Mouse (Mus musculus) ES-E14 (cell line): ENCODE data around the gene Gal3st3. TPM values are rescaled to one million over a fixed set of nuclear protein-coding genes. Genes with fewer than 3 reads are reported as not detected.
A peak's percentile ranks its signal among the peaks of the same experiment; 100 is the strongest.

Experiments
- DNase-seq: peaks from one replicate; pipeline ENCODE4 v3.0.0-alpha.2; 2013; ENCODE audit warnings: low read depth, low spot score
- H3K27ac ChIP-seq: 2 replicates; pipeline ENCODE4 v1.5.1; 2012; ENCODE audit warnings: low read depth, mild to moderate bottlenecking, low read length, moderate library complexity, mixed read lengths; ENCODE audit not compliant: poor library complexity, insufficient read depth, severe bottlenecking
- H3K36me3 ChIP-seq: 2 replicates; pipeline ENCODE4 v1.6.1; 2012; ENCODE audit warnings: mild to moderate bottlenecking, low read length, moderate library complexity, mixed read lengths; ENCODE audit not compliant: control insufficient read depth, poor library complexity, insufficient read depth, severe bottlenecking
- H3K4me1 ChIP-seq, 2 experiments: fragments of 150-350 bp in 1 of 2; sonication (generic) in 1 of 2; 2 replicates each; pipeline ENCODE4 v1.6.1; 2012; ENCODE audit warnings: low read length in 2 of 2, mild to moderate bottlenecking in 1 of 2, mixed read lengths in 1 of 2; ENCODE audit not compliant: control insufficient read depth in 2 of 2, insufficient read depth in 2 of 2, poor library complexity in 1 of 2
- H3K4me3 ChIP-seq, 2 experiments: fragments of 150-350 bp in 1 of 2; sonication (generic) in 1 of 2; 2 replicates each; pipeline ENCODE4 v1.5.1; 2012; ENCODE audit warnings: low read length in 2 of 2, low read depth in 1 of 2, mild to moderate bottlenecking in 1 of 2, mixed read lengths in 1 of 2; ENCODE audit not compliant: insufficient read depth in 1 of 2, poor library complexity in 1 of 2, severe bottlenecking in 1 of 2
- H3K9ac ChIP-seq: 2 replicates; pipeline ENCODE4 v1.6.1; 2012; ENCODE audit warnings: low read depth, mild to moderate bottlenecking, low read length, mixed read lengths; ENCODE audit not compliant: poor library complexity, insufficient read depth, severe bottlenecking
- H3K9me3 ChIP-seq: fragments of 150-350 bp; sonication (generic); 2 replicates; pipeline ENCODE4 v1.6.1; 2012; ENCODE audit warnings: low read depth, mild to moderate bottlenecking, low read length; ENCODE audit not compliant: control insufficient read depth, insufficient read depth
- CHD2 ChIP-seq: IDR thresholded peaks from 2 replicates; pipeline ENCODE4 v1.6.1; 2014; ENCODE audit warnings: mild to moderate bottlenecking, low read depth, low read length, inconsistent platforms
- HCFC1 ChIP-seq: IDR thresholded peaks from 2 replicates; pipeline ENCODE4 v1.6.1; 2012; ENCODE audit warnings: low read length, inconsistent platforms, borderline replicate concordance; ENCODE audit not compliant: insufficient read depth
- MAFK ChIP-seq: IDR thresholded peaks from 2 replicates; pipeline ENCODE4 v1.6.1; 2014; ENCODE audit warnings: mild to moderate bottlenecking, low read depth, low read length, inconsistent platforms; ENCODE audit not compliant: insufficient read depth
- ZC3H11A ChIP-seq: IDR thresholded peaks from 2 replicates; pipeline ENCODE4 v1.6.1; 2012; ENCODE audit warnings: low read depth, mild to moderate bottlenecking, inconsistent platforms, low read length, borderline replicate concordance
- ZNF384 ChIP-seq: IDR thresholded peaks from 2 replicates; pipeline ENCODE4 v1.6.1; 2012; ENCODE audit warnings: low read depth, low read length, inconsistent platforms
- in situ Hi-C, 2 experiments: fragments of 600-800 bp; cut with MboI; formaldehyde crosslinking; loops; one replicate each; pipeline ENCODE4 v1.15.1; 2025; ENCODE audit warnings: low sequenced_read_pairs in 2 of 2, inconsistent platforms in 1 of 2; ENCODE audit not compliant: unreplicated experiment in 2 of 2
- total RNA-seq: library from RNA; depleted of rRNA; stranded (reverse); fragments of 300-350 nt; gene quantifications from 2 replicates; pipeline ENCODE4 v1.2.3, GENCODE M21; 2012

Gene Gal3st3
- total RNA-seq, 1 experiment: 2.1 TPM

GRCm38 (mm10) chr19:5276531-5276930 is 21.6 kb upstream of the Gal3st3 start:
- Histone ChIP-seq H3K4me3 (no peak overlapping the region), H3K36me3 (peaks cover 39% of the 10 kb centered on the region), H3K4me1 (peaks cover 0 to 2% of the 10 kb centered on the region in 2 experiments; a peak in 1 of 4 replicates), H3K9ac (no peak overlapping the region), H3K9me3 (no peaks in the 10 kb centered on the region), H3K27ac (no peak overlapping the region)
- TF ChIP-seq HCFC1 (no peak), ZC3H11A (no peak), ZNF384 (no peak), MAFK (no peak)
- DNase-seq: no peak
- in situ Hi-C loops: no loop called here

GRCm38 (mm10) chr19:5277140-5277539 is 21.0 kb upstream of the Gal3st3 start:
- TF ChIP-seq HCFC1 (no peak), ZC3H11A (no peak), ZNF384 (no peak; the same call in 1 of the 2 replicates), CHD2 (no peak), MAFK (no peak)
- H3K4me1 ChIP-seq: peaks cover 0 to 2% of the 10 kb centered on the region in 2 experiments; a peak in 1 of 4 replicates
- in situ Hi-C loops: no loop called here
- no peaks in the 10 kb centered on the region for H3K9me3 ChIP-seq
- H3K36me3 ChIP-seq: peaks cover 42% of the 10 kb centered on the region
- no peak for DNase-seq
- no peak overlapping the region for H3K9ac ChIP-seq
- no peak overlapping the region for H3K4me3 ChIP-seq
- no peak overlapping the region for H3K27ac ChIP-seq

- no peak for DNase-seq
- Histone ChIP-seq H3K36me3 (peaks cover 50% of the 10 kb centered on the region), H3K9me3 (no peaks in the 10 kb centered on the region), H3K27ac (no peak overlapping the region), H3K4me1 (peaks cover 0 to 2% of the 10 kb centered on the region in 2 experiments; a peak in 1 of 4 replicates), H3K4me3 (no peak overlapping the region), H3K9ac (no peak overlapping the region)
- no peak for TF ChIP-seq ZC3H11A
- TF ChIP-seq HCFC1: no peak
- TF ChIP-seq ZNF384: no peak
- TF ChIP-seq CHD2: no peak
- TF ChIP-seq MAFK: no peak
- in situ Hi-C loops: no loop called here
Observed at GRCm38 (mm10) chr19:5278381-5278780, 19.8 kb upstream of the Gal3st3 start.

GRCm38 (mm10) chr19:5294972-5295735 is 3.0 kb upstream of the Gal3st3 start, which contains the start of gene Sf3b2:
Sf3b2 (minus strand) TSS chr19:5295455.
- peaks cover 23% of the 10 kb centered on the region for H3K36me3 ChIP-seq
- H3K27ac ChIP-seq: peak within 1 kb of the TSS; percentile 95
- peaks cover 1 to 9% of the 10 kb centered on the region in 2 experiments; a peak in 3 of 4 replicates for H3K4me1 ChIP-seq
- H3K4me3 ChIP-seq: peak within 1 kb of the TSS; percentile 97 to 100
- no peaks in the 10 kb centered on the region for H3K9me3 ChIP-seq
- TF ChIP-seq ZNF384: no peak
- peak; percentile 100 for TF ChIP-seq HCFC1
- TF ChIP-seq CHD2: peak; percentile 80
- TF ChIP-seq MAFK: no peak
- in situ Hi-C loops: no loop called here
- DNase-seq: peak; percentile 99
- H3K9ac ChIP-seq: peak within 1 kb of the TSS; percentile 100

GRCm38 (mm10) chr19:5295736-5296075 is 2.4 kb upstream of the Gal3st3 start:
- peaks cover 1 to 10% of the 10 kb centered on the region in 2 experiments; a peak in 3 of 4 replicates for H3K4me1 ChIP-seq
- peak overlapping the region; percentile 76 to 82 for H3K4me3 ChIP-seq
- in situ Hi-C loops: no loop called here
- no peak for DNase-seq
- no peak for TF ChIP-seq ZNF384
- no peak for TF ChIP-seq HCFC1
- TF ChIP-seq MAFK: no peak
- TF ChIP-seq CHD2: no peak
- no peak for TF ChIP-seq ZC3H11A
- H3K27ac ChIP-seq: peak overlapping the region; percentile 46; the same call in 1 of the 2 replicates
- no peaks in the 10 kb centered on the region for H3K9me3 ChIP-seq
- H3K9ac ChIP-seq: peak overlapping the region; percentile 84
- H3K36me3 ChIP-seq: peaks cover 18% of the 10 kb centered on the region
